Mouse (Mus musculus) heart, adult 18-20 months (tissue): ENCODE data around the gene Syt2. TPM values are rescaled to one million over a fixed set of nuclear protein-coding genes. Genes with fewer than 3 reads are reported as not detected.

Experiments
- DNase-seq, 2 experiments: peaks; one replicate each; pipeline ENCODE4 v3.0.0; 2021 to 2022; ENCODE audit warnings: mixed read lengths in 1 of 2
- total RNA-seq, 2 experiments: library from RNA; stranded (reverse); gene quantifications; 2 replicates each; pipeline ENCODE4 v1.2.3; 2021

Gene Syt2
- total RNA-seq, 2 experiments from 2014 or later: not detected

- DNase-seq: no peak
Measured at GRCm38 (mm10) chr1:134772821-134773220, 126.3 kb downstream of the Syt2 start.

GRCm38 (mm10) chr1:134773256-134773655 lies 126.8 kb downstream of the Syt2 start:
- DNase-seq: peak in 1 of 2 experiments; percentile 41

- DNase-seq: no peak
Measured at GRCm38 (mm10) chr1:134774247-134774646, 127.8 kb downstream of the Syt2 start.

GRCm38 (mm10) chr1:134774728-134775287 lies 128.3 kb downstream of the Syt2 start:
- peak; percentile 59 to 70 for DNase-seq

- DNase-seq: no peak
Measured at GRCm38 (mm10) chr1:134775631-134776030, 129.2 kb downstream of the Syt2 start.

GRCm38 (mm10) chr1:134777201-134777885 lies 130.9 kb downstream of the Syt2 start:
- DNase-seq: no peak

GRCm38 (mm10) chr1:134777936-134778548 lies 131.6 kb downstream of the Syt2 start:
- DNase-seq: no peak

- DNase-seq: no peak
Measured at GRCm38 (mm10) chr1:134782797-134783196, 136.3 kb downstream of the Syt2 start.

- DNase-seq: no peak
Measured at GRCm38 (mm10) chr1:134783958-134784357, 137.5 kb downstream of the Syt2 start.

- DNase-seq: no peak
Measured at GRCm38 (mm10) chr1:134784481-134784880, 138.0 kb downstream of the Syt2 start.

- DNase-seq: no peak
Measured at GRCm38 (mm10) chr1:134784911-134785310, 138.4 kb downstream of the Syt2 start.

GRCm38 (mm10) chr1:134788096-134788495 lies 141.6 kb downstream of the Syt2 start:
- DNase-seq: no peak

- no peak for DNase-seq
Measured at GRCm38 (mm10) chr1:134790716-134791439, 144.4 kb downstream of the Syt2 start.

- no peak for DNase-seq
Measured at GRCm38 (mm10) chr1:134791456-134791855, 145.0 kb downstream of the Syt2 start.

GRCm38 (mm10) chr1:134796076-134796475 lies 149.6 kb downstream of the Syt2 start:
- DNase-seq: no peak

- DNase-seq: no peak
Measured at GRCm38 (mm10) chr1:134796536-134796935, 150.1 kb downstream of the Syt2 start.

- peak in 1 of 2 experiments; percentile 38 for DNase-seq
Measured at GRCm38 (mm10) chr1:134801758-134802157, 155.3 kb downstream of the Syt2 start.

GRCm38 (mm10) chr1:134803286-134804117 lies 157.0 kb downstream of the Syt2 start:
- DNase-seq: peak; percentile 86 to 88

GRCm38 (mm10) chr1:134804373-134804772 lies 157.9 kb downstream of the Syt2 start:
- DNase-seq: peak; percentile 53 to 57

- DNase-seq: no peak
Measured at GRCm38 (mm10) chr1:134805471-134805870, 159.0 kb downstream of the Syt2 start.
